Mouse (Mus musculus) hindbrain, embryonic 12.5 days (tissue): Measurements from ENCODE around the gene Coro2b. TPM values are rescaled to one million over a fixed set of nuclear protein-coding genes. Genes with fewer than 3 reads are reported as not detected.

Experiments used
- ATAC-seq: fragments of 200-750 bp; cut with Nextera tagmentation; 2 replicates; pipeline ENCODE4 v1.8.0; 2017; ENCODE audit warnings: moderate TSS enrichment; ENCODE audit not compliant: low FRiP score
- H3K27ac ChIP-seq: fragments of 300-500 bp; sonication (generic); 2 replicates; pipeline ENCODE4 v1.5.1; 2016; ENCODE audit warnings: mild to moderate bottlenecking
- H3K27me3 ChIP-seq: fragments of 300-500 bp; sonication (generic); 2 replicates; pipeline ENCODE4 v1.6.1; 2016; ENCODE audit warnings: mild to moderate bottlenecking
- H3K36me3 ChIP-seq: fragments of 300-500 bp; sonication (generic); 2 replicates; pipeline ENCODE4 v1.6.1; 2016; ENCODE audit warnings: mild to moderate bottlenecking
- H3K4me1 ChIP-seq: fragments of 300-500 bp; sonication (generic); 2 replicates; pipeline ENCODE4 v1.6.1; 2016
- H3K4me2 ChIP-seq: fragments of 300-500 bp; sonication (generic); replicated peaks from 2 replicates; pipeline ENCODE4 v1.6.1; 2016; ENCODE audit warnings: mild to moderate bottlenecking
- H3K4me3 ChIP-seq: fragments of 300-500 bp; sonication (generic); 2 replicates; pipeline ENCODE4 v1.5.1; 2016; ENCODE audit warnings: mild to moderate bottlenecking
- H3K9ac ChIP-seq: fragments of 300-500 bp; sonication (generic); 2 replicates; pipeline ENCODE4 v1.6.1; 2016; ENCODE audit warnings: mild to moderate bottlenecking, moderate library complexity
- H3K9me3 ChIP-seq: fragments of 300-500 bp; sonication (generic); replicated peaks from 2 replicates; pipeline ENCODE4 v1.6.1; 2016; ENCODE audit warnings: mild to moderate bottlenecking
- WGBS: fragments of 180-500 bp; shearing (Covaris S2); methylation state at CpG from one replicate; pipeline ENCODE4 v1.1.7; 2016; 5-methylcytosine and 5-hydroxymethylcytosine counted together
- polyA plus RNA-seq: library from polyadenylated mRNA; unstranded; fragments of >200 nt; fragmentation: Nextera tagmentation; extraction: Ambion mirVana; gene quantifications from 2 replicates; pipeline ENCODE4 v1.2.1, GENCODE M21; 2016

Coro2b gene
- polyA plus RNA-seq, 1 experiment from 2014 or later, result 34.2 TPM

DNA sequence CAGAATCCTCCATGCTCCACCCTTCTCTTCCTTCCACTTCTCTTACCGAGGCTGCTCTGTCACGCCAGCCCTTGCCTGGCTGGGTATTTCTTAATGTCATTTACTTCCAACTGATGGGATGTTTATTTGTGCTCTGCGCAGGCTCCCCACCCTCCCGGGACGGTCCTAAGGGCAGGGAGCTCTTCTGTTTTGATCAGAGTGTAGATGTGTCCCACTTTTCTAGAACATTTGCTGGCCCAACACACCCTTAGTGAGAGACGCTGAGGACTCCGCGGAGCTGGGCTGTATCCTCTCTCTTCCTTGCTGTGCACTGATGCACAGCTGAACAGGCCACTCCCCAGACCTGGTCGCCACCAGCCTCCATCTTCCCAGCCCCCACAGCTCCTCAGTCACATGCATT lies 15.3 kb downstream of the Coro2b start:
- no peak for ATAC-seq
- Histone ChIP-seq H3K9ac (0 out of 2 replicates have a peak overlapping the region, but pooled peaks have one; percentile 5), H3K9me3 (no peaks in the 10 kb centered on the region), H3K36me3 (no peaks in the 10 kb centered on the region), H3K4me1 (peaks cover 95% of the 10 kb centered on the region), H3K27me3 (no peaks in the 10 kb centered on the region), H3K4me2 (no peak overlapping the region), H3K4me3 (no peak overlapping the region), H3K27ac (peak overlapping the region; percentile 75)
- WGBS, result 42% methylated on average over 9 of the region's 9 CpGs

GRCm38 (mm10) chr9:62520933-62521332 lies 15.9 kb downstream of the Coro2b start:
- no peak overlapping the region for H3K4me3 ChIP-seq
- 55% methylated on average over 9 of the region's 9 CpGs for WGBS
- no peak overlapping the region for H3K9ac ChIP-seq
- H3K4me2 ChIP-seq, result no peak overlapping the region
- no peaks in the 10 kb centered on the region for H3K9me3 ChIP-seq
- H3K27me3 ChIP-seq, result no peaks in the 10 kb centered on the region
- no peaks in the 10 kb centered on the region for H3K36me3 ChIP-seq
- ATAC-seq, result no peak
- H3K27ac ChIP-seq, result peak overlapping the region; percentile 75
- H3K4me1 ChIP-seq, result peaks cover 89% of the 10 kb centered on the region

- H3K9ac ChIP-seq, result no peak overlapping the region
- H3K4me2 ChIP-seq, result no peak overlapping the region
- H3K27me3 ChIP-seq, result no peaks in the 10 kb centered on the region
- no peak overlapping the region for H3K4me3 ChIP-seq
- peaks cover 79% of the 10 kb centered on the region for H3K4me1 ChIP-seq
- no peaks in the 10 kb centered on the region for H3K9me3 ChIP-seq
- no peak for ATAC-seq
- H3K36me3 ChIP-seq, result no peaks in the 10 kb centered on the region
- 63% methylated on average over 15 of the region's 15 CpGs for WGBS
- no peak overlapping the region for H3K27ac ChIP-seq
These were observed 16.9 kb downstream of the Coro2b start for GRCm38 (mm10) chr9:62519787-62520503.

GRCm38 (mm10) chr9:62519334-62519733 lies 17.5 kb downstream of the Coro2b start:
- no peaks in the 10 kb centered on the region for H3K27me3 ChIP-seq
- H3K4me3 ChIP-seq, result no peak overlapping the region
- ATAC-seq, result no peak
- H3K4me2 ChIP-seq, result no peak overlapping the region
- no peaks in the 10 kb centered on the region for H3K9me3 ChIP-seq
- 83% methylated on average over 10 of the region's 10 CpGs for WGBS
- peaks cover 74% of the 10 kb centered on the region for H3K4me1 ChIP-seq
- no peak overlapping the region for H3K9ac ChIP-seq
- H3K36me3 ChIP-seq, result no peaks in the 10 kb centered on the region
- H3K27ac ChIP-seq, result no peak overlapping the region

DNA sequence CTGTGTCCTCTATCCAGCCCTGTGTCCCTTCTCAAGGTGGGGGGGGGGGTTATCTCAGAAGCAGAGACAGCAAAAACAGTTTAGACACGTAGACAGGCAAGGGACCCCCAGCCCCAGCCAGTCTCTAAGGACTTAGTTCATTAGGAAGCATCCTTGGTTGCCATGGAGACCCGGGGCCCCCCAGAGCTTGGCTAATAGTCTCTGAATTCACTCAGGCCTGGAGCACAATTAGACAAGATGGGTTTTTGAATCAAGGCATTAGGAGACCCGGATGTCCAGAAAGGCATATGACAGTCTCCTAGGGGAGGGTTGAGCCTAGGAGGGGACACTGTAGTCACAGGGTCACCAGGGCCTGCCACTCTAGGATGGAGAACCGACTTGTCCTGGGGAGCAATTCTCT lies 18.3 kb downstream of the Coro2b start:
- Histone ChIP-seq H3K4me2 (no peak overlapping the region), H3K9me3 (no peaks in the 10 kb centered on the region), H3K27ac (peak overlapping the region; percentile 30; the same call in 1 of the 2 replicates), H3K9ac (no peak overlapping the region), H3K36me3 (no peaks in the 10 kb centered on the region), H3K4me3 (no peak overlapping the region), H3K27me3 (no peaks in the 10 kb centered on the region), H3K4me1 (peaks cover 70% of the 10 kb centered on the region)
- WGBS, result 31% methylated on average over 4 of the region's 4 CpGs
- ATAC-seq, result peak; percentile 39; the same call in 1 of the 2 replicates

- H3K27ac ChIP-seq, result peak overlapping the region; percentile 58; the same call in 1 of the 2 replicates
- no peaks in the 10 kb centered on the region for H3K36me3 ChIP-seq
- H3K4me1 ChIP-seq, result peaks cover 60% of the 10 kb centered on the region
- WGBS, result 60% methylated on average over 6 of the region's 6 CpGs
- H3K4me3 ChIP-seq, result no peak overlapping the region
- H3K27me3 ChIP-seq, result no peaks in the 10 kb centered on the region
- H3K9ac ChIP-seq, result no peak overlapping the region
- H3K9me3 ChIP-seq, result no peaks in the 10 kb centered on the region
- no peak for ATAC-seq
- no peak overlapping the region for H3K4me2 ChIP-seq
These were observed 19.5 kb downstream of the Coro2b start for GRCm38 (mm10) chr9:62517112-62517957.

DNA sequence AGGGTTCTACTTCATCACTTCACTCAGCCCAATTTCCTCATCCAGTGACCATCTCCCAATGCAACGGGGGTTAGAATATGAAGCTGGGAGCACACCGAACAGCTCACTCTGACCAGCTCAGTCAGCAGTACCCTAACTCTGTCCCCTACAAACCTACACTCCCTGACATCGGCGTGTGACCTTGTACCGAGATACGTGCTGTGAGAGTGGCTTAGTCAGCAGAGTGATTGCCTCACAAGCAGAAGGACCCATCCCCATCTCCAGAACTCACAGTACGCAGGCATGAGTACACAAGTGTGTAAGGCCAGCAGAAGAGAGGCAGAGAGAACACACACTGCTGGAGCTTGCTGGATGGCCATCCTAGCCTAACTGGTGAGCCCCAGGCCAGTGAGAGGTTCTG lies 21.7 kb downstream of the Coro2b start:
- Histone ChIP-seq H3K4me2 (no peak overlapping the region), H3K4me1 (peaks cover 54% of the 10 kb centered on the region), H3K9me3 (no peaks in the 10 kb centered on the region), H3K36me3 (no peaks in the 10 kb centered on the region), H3K27me3 (no peaks in the 10 kb centered on the region), H3K4me3 (no peak overlapping the region), H3K27ac (no peak overlapping the region), H3K9ac (no peak overlapping the region)
- WGBS, result 92% methylated on average over 7 of the region's 7 CpGs
- no peak for ATAC-seq

GRCm38 (mm10) chr9:62513492-62514133 lies 23.2 kb downstream of the Coro2b start:
- no peaks in the 10 kb centered on the region for H3K27me3 ChIP-seq
- H3K9me3 ChIP-seq, result no peaks in the 10 kb centered on the region
- no peak overlapping the region for H3K9ac ChIP-seq
- H3K4me2 ChIP-seq, result no peak overlapping the region
- no peak overlapping the region for H3K4me3 ChIP-seq
- 67% methylated on average over 10 of the region's 10 CpGs for whole genome bisulfite sequencing
- no peak for ATAC-seq
- H3K27ac ChIP-seq, result no peak overlapping the region
- H3K4me1 ChIP-seq, result peaks cover 53% of the 10 kb centered on the region
- no peaks in the 10 kb centered on the region for H3K36me3 ChIP-seq

DNA sequence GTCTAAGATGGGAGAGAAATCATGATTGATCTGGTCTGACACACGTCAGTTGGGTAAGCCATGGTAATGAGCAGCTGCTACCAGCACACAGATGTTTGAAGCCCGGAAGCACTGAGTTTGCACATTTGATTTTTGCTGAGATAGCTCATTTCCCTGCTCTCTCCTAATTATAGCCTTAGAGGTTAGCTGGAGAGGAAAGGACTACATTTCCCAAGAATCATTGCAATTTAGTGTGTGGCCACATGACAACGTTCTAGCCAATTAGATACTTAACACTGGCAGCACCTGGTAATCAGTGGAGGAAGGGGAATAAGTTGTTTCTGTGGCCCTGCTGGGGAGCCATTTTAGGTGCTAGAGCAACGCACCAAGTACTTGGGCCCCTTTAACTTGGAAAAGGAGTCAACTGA lies 26.3 kb downstream of the Coro2b start:
- Histone ChIP-seq H3K27me3 (no peaks in the 10 kb centered on the region), H3K9ac (no peak overlapping the region), H3K9me3 (no peaks in the 10 kb centered on the region), H3K4me3 (no peak overlapping the region), H3K27ac (peak overlapping the region; percentile 81), H3K4me2 (no peak overlapping the region), H3K36me3 (no peaks in the 10 kb centered on the region), H3K4me1 (peaks cover 51% of the 10 kb centered on the region)
- ATAC-seq, result peak; percentile 51; the same call in 1 of the 2 replicates
- 51% methylated on average over 4 of the region's 4 CpGs for WGBS

DNA sequence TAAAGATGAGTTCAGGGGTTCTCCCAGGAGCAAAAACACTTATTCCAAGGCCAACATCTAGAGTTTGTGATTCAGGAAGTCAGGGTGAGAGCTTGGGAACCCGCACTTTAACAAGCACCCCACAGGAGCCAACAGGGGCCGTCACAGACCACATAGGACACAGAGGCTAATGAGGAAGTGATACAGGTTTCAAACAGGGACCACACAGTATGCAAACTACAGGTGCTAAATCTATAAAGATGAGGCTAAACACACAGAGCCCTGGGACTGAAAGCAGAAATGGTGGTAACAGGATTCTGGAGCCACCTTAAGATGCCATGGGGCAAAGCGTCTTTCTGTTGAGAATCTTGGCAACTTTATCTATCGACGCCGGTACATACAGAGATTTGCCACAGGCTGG lies 27.2 kb downstream of the Coro2b start:
- H3K4me1 ChIP-seq, result peaks cover 55% of the 10 kb centered on the region
- H3K4me2 ChIP-seq, result no peak overlapping the region
- 87% methylated on average over 6 of the region's 6 CpGs for WGBS
- H3K36me3 ChIP-seq, result no peaks in the 10 kb centered on the region
- H3K27ac ChIP-seq, result peak overlapping the region; percentile 81; the same call in 1 of the 2 replicates
- H3K4me3 ChIP-seq, result no peak overlapping the region
- no peaks in the 10 kb centered on the region for H3K9me3 ChIP-seq
- no peaks in the 10 kb centered on the region for H3K27me3 ChIP-seq
- no peak for ATAC-seq
- H3K9ac ChIP-seq, result no peak overlapping the region

DNA sequence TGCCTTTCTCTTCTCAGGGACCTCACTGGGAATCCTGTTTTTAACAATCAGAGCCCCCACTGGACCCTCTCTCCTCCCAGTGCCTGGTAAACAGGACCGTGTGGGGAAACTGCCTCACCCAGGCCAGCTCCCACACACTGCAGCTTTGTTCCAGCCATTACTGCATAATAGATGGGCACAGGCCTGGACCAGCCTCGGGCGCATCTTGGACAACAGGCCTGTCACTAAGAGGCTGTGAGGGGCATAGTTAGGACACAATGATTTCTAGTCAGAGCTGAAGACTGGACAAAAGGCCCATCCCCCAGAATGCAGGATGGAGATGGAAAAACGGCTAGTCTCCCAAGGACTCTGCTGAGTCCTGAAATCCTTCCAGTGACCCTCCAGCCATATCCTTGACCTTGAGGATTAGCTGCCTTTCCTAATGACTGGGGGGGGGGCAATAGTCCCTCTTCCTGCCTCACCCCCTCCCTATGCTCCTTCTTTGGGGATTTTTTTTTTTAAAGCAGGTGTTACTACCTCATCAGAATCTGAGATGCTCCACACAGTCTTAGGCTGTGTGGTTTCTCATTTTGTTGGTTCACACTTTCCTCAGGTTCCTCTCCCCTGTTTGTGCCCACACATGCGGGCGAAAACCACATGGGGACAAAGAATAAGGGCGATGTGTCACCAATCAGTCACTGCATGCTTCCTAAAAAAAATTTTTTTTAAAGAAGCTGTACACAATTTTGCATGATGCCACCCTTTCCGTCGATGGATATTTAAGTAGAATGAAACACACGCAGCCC lies 27.9 kb downstream of the Coro2b start:
- H3K36me3 ChIP-seq, result no peaks in the 10 kb centered on the region
- H3K27me3 ChIP-seq, result no peaks in the 10 kb centered on the region
- H3K4me2 ChIP-seq, result no peak overlapping the region; the same call in 1 of the 2 replicates
- peak overlapping the region; percentile 81 for H3K27ac ChIP-seq
- WGBS, result 58% methylated on average over 10 of the region's 10 CpGs
- no peak overlapping the region for H3K9ac ChIP-seq
- H3K9me3 ChIP-seq, result no peaks in the 10 kb centered on the region
- ATAC-seq, result peak; percentile 75
- peaks cover 53% of the 10 kb centered on the region for H3K4me1 ChIP-seq
- H3K4me3 ChIP-seq, result no peak overlapping the region
